19 mouse cellular contexts compared by ENCODE assay signal in genomic region chr6:74870626-74871320, GRCm38 (mm10).
DNase-seq lines count a peak whose midpoint lies in the region; ATAC-seq and TF ChIP-seq lines count a peak whose summit lies in the region.
"Had no signal": no experiment of that assay in that cellular context is flagged by ENCODE, and none has a peak within 500 bp of the region (broad histone marks: within the 10 kb centered on the region; RNA-seq: fewer than 3 reads in every experiment).

No protein-coding gene starts in this region.

- H3K4me2 ChIP-seq in forebrain, embryonic 14.5 days (ENCODE audit: low read length): no peak overlapping the region
- no peak overlapping the region for H3K4me2 ChIP-seq in forebrain, postnatal 0 days (ENCODE audit: low read depth)
- H3K4me2 ChIP-seq in hindbrain, postnatal 0 days (ENCODE audit: low read depth, low read length): no peak overlapping the region
- H3K4me2 ChIP-seq in stomach, postnatal 0 days (replicated peaks; ENCODE audit: low read depth): no peak overlapping the region
- H3K4me2 ChIP-seq: embryonic facial prominence, embryonic 12.5 days; intestine, embryonic 15.5 days; limb, embryonic 15.5 days; neural tube, embryonic 12.5 days; stomach, embryonic 15.5 days had no signal

- no peaks in the 10 kb centered on the region for H3K27me3 ChIP-seq in forebrain, embryonic 14.5 days (replicated peaks; ENCODE audit: control insufficient read depth, insufficient read depth, low read length)
- H3K27me3 ChIP-seq in forebrain, postnatal 0 days (ENCODE audit: insufficient read depth, low read length): no peaks in the 10 kb centered on the region
- no peaks in the 10 kb centered on the region for H3K27me3 ChIP-seq in hindbrain, postnatal 0 days (ENCODE audit: insufficient read depth, low read length)
- no peaks in the 10 kb centered on the region for H3K27me3 ChIP-seq in stomach, postnatal 0 days (ENCODE audit: control insufficient read depth, insufficient read depth, low read length)
- H3K27me3 ChIP-seq: embryonic facial prominence, embryonic 12.5 days; intestine, embryonic 15.5 days; limb, embryonic 15.5 days; neural tube, embryonic 12.5 days; Patski; stomach, embryonic 15.5 days had no signal

- H3K4me1 ChIP-seq in forebrain, embryonic 14.5 days (ENCODE audit: control insufficient read depth, insufficient read depth, low read length): no peaks in the 10 kb centered on the region
- H3K4me1 ChIP-seq in forebrain, postnatal 0 days (ENCODE audit: insufficient read depth): no peaks in the 10 kb centered on the region
- no peaks in the 10 kb centered on the region for H3K4me1 ChIP-seq in hindbrain, postnatal 0 days (ENCODE audit: insufficient read depth, low read length)
- H3K4me1 ChIP-seq in stomach, postnatal 0 days (replicated peaks; ENCODE audit: control insufficient read depth, insufficient read depth): no peaks in the 10 kb centered on the region
- H3K4me1 ChIP-seq: embryonic facial prominence, embryonic 12.5 days; intestine, embryonic 15.5 days; limb, embryonic 15.5 days; neural tube, embryonic 12.5 days; stomach, embryonic 15.5 days had no signal

- ATAC-seq in forebrain, embryonic 14.5 days: no peak
- ATAC-seq in forebrain, postnatal 0 days: no peak
- ATAC-seq in hindbrain, postnatal 0 days: no peak
- ATAC-seq in stomach, postnatal 0 days (ENCODE audit: low FRiP score, low TSS enrichment): no peak
- ATAC-seq: intestine, embryonic 15.5 days; liver, postnatal 0 days; Patski had no signal

- H3K4me3 ChIP-seq in forebrain, embryonic 14.5 days (ENCODE audit: low read depth, low read length): no peak overlapping the region
- no peak overlapping the region for H3K4me3 ChIP-seq in forebrain, postnatal 0 days (ENCODE audit: low read depth, low read length)
- no peak overlapping the region for H3K4me3 ChIP-seq in hindbrain, postnatal 0 days (ENCODE audit: low read length)
- no peak overlapping the region for H3K4me3 ChIP-seq in stomach, postnatal 0 days (ENCODE audit: low read depth, low read length)
- H3K4me3 ChIP-seq: embryonic facial prominence, embryonic 12.5 days; heart, adult 2 months; intestine, embryonic 15.5 days; limb, embryonic 15.5 days; neural tube, embryonic 12.5 days; stomach, embryonic 15.5 days had no signal

- TF ChIP-seq EP300 in stomach, postnatal 0 days (optimal IDR thresholded peaks at IDR 0.05): no peak

- no peak overlapping the region for H3K9ac ChIP-seq in forebrain, embryonic 14.5 days (ENCODE audit: low read length)
- H3K9ac ChIP-seq in forebrain, postnatal 0 days: no peak overlapping the region
- no peak overlapping the region for H3K9ac ChIP-seq in hindbrain, postnatal 0 days (replicated peaks; ENCODE audit: low read length)
- H3K9ac ChIP-seq in stomach, postnatal 0 days (ENCODE audit: low read length): no peak overlapping the region
- H3K9ac ChIP-seq: embryonic facial prominence, embryonic 12.5 days; intestine, embryonic 15.5 days; limb, embryonic 15.5 days; liver, postnatal 0 days; neural tube, embryonic 12.5 days; stomach, embryonic 15.5 days had no signal

- no peak overlapping the region for H3K27ac ChIP-seq in forebrain, embryonic 14.5 days (ENCODE audit: low read depth, low read length)
- H3K27ac ChIP-seq in forebrain, postnatal 0 days (ENCODE audit: low read depth, low read length): no peak overlapping the region
- no peak overlapping the region for H3K27ac ChIP-seq in hindbrain, postnatal 0 days
- H3K27ac ChIP-seq in stomach, postnatal 0 days (replicated peaks): no peak overlapping the region
- H3K27ac ChIP-seq: embryonic facial prominence, embryonic 12.5 days; heart, adult 2 months; intestine, embryonic 15.5 days; kidney, postnatal 0 days; limb, embryonic 15.5 days; neural tube, embryonic 12.5 days; stomach, embryonic 15.5 days had no signal

- H3K9me3 ChIP-seq in forebrain, embryonic 14.5 days (replicated peaks; ENCODE audit: control insufficient read depth, low read length): no peaks in the 10 kb centered on the region
- no peaks in the 10 kb centered on the region for H3K9me3 ChIP-seq in forebrain, postnatal 0 days (ENCODE audit: low read length)
- H3K9me3 ChIP-seq in hindbrain, postnatal 0 days (ENCODE audit: low read length): no peaks in the 10 kb centered on the region
- no peaks in the 10 kb centered on the region for H3K9me3 ChIP-seq in stomach, postnatal 0 days (ENCODE audit: control insufficient read depth, low read length)
- H3K9me3 ChIP-seq: embryonic facial prominence, embryonic 12.5 days; intestine, embryonic 15.5 days; limb, embryonic 15.5 days; neural tube, embryonic 12.5 days; stomach, embryonic 15.5 days had no signal

- DNase-seq in forebrain, embryonic 14.5 days (ENCODE audit: low spot score): peak; percentile 25
- DNase-seq in forebrain, postnatal 0 days: no peak
- peak; percentile 27 for DNase-seq in brain, adult 2 months (ENCODE audit: low read depth, low spot score)
- peak; percentile 39 to 41 for DNase-seq in cerebellum, postnatal 10 days
- DNase-seq in hindbrain, postnatal 0 days (ENCODE audit: low spot score): peak; percentile 4
- DNase-seq in ovary, postnatal 14 days (ENCODE audit: low spot score): no peak
- DNase-seq in stomach, postnatal 0 days (ENCODE audit: low spot score): no peak
- DNase-seq: adrenal gland, postnatal 36 days; heart, adult 2 months; liver, postnatal 0 days; lung, postnatal 36 days; thymus, postnatal 25 days had no signal

- no peaks in the 10 kb centered on the region for H3K36me3 ChIP-seq in forebrain, embryonic 14.5 days (ENCODE audit: control insufficient read depth, insufficient read depth, low read length)
- H3K36me3 ChIP-seq in forebrain, postnatal 0 days (ENCODE audit: insufficient read depth): no peaks in the 10 kb centered on the region
- H3K36me3 ChIP-seq in hindbrain, postnatal 0 days (ENCODE audit: insufficient read depth, low read length): no peaks in the 10 kb centered on the region
- no peaks in the 10 kb centered on the region for H3K36me3 ChIP-seq in stomach, postnatal 0 days (ENCODE audit: control insufficient read depth, insufficient read depth, low read length)
- H3K36me3 ChIP-seq: embryonic facial prominence, embryonic 12.5 days; intestine, embryonic 15.5 days; limb, embryonic 15.5 days; neural tube, embryonic 12.5 days; stomach, embryonic 15.5 days had no signal

- TF ChIP-seq CTCF in forebrain, postnatal 0 days (IDR thresholded peaks at IDR 0.05; ENCODE audit: low read depth): no peak
- TF ChIP-seq CTCF in hindbrain, postnatal 0 days (IDR thresholded peaks at IDR 0.05; ENCODE audit: low read depth): no peak
- no peak for TF ChIP-seq CTCF in stomach, postnatal 0 days (IDR thresholded peaks at IDR 0.05; ENCODE audit: low read depth)

- WGBS in forebrain, embryonic 14.5 days: 60% methylated on average over 8 of the region's 8 CpGs
- 34% methylated on average over 8 of the region's 8 CpGs for WGBS in forebrain, postnatal 0 days
- WGBS in hindbrain, postnatal 0 days: 45% methylated on average over 8 of the region's 8 CpGs
- WGBS in stomach, postnatal 0 days: 79% methylated on average over 8 of the region's 8 CpGs

Comparison
In these comparisons a context has a peak if more than half of its experiments do, and no peak if none do; other contexts are left out.
1. DNase-seq: peak in forebrain, embryonic 14.5 days (single experiment), brain, adult 2 months (single experiment), cerebellum, postnatal 10 days (2 of 2) and hindbrain, postnatal 0 days (single experiment); none in forebrain, postnatal 0 days (single experiment), ovary, postnatal 14 days (single experiment) and stomach, postnatal 0 days (single experiment).